Mouse (Mus musculus): ENCODE measurements around the gene Muc3.

DNA sequence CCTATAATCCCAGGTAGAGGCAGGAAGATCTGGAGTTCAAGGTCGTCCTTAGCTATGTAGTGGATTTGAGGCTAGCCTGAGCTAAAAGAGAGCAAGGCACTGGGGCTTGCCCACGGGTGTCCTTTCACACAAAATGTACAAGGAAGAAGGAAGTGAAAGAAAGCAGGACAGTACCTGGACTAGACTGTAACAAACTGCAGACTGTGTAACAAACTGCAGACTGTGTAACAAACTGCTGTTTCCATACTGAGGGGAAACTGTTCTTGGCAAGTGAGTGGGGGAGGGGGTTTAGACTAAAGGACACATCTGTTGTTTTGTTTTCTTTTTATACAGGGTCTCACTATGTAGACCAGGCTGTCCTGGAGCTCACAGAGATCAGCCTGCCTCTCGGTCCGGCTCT, 27.8 kb downstream of the Muc3 start:
- TF ChIP-seq CTCF (IDR thresholded peaks at IDR 0.05; ENCODE audit: low read depth, low read length) (no peak), GATA1 (IDR thresholded peaks at IDR 0.05; ENCODE audit: borderline replicate concordance, low read length) (no peak), POLR2AphosphoS5 (IDR thresholded peaks at IDR 0.05; ENCODE audit: insufficient replicate concordance, low read depth, low read length) (no peak)

All from G1E (cell line).